Mouse (Mus musculus) thymus, adult 2 months (tissue): ENCODE measurements around the gene Exoc4. TPM values are rescaled to one million over a fixed set of nuclear protein-coding genes. Genes with fewer than 3 reads are reported as not detected.

Experiments
- DNase-seq: peaks from one replicate; pipeline ENCODE4 v3.0.0; 2021
- H3K27ac ChIP-seq: fragments of 200-500 bp; 2 replicates; pipeline ENCODE4 v1.5.1; 2012; ENCODE audit warnings: low read length, control low read depth; ENCODE audit not compliant: control insufficient read depth, insufficient read depth
- H3K27me3 ChIP-seq: fragments of 200-500 bp; 2 replicates; pipeline ENCODE4 v1.6.1; 2012; ENCODE audit warnings: mild to moderate bottlenecking, low read length, moderate library complexity, mixed read lengths; ENCODE audit not compliant: control insufficient read depth, insufficient read depth
- H3K36me3 ChIP-seq: fragments of 200-500 bp; 2 replicates; pipeline ENCODE4 v1.6.1; 2012; ENCODE audit warnings: mild to moderate bottlenecking, low read length, moderate library complexity; ENCODE audit not compliant: control insufficient read depth, insufficient read depth
- H3K4me1 ChIP-seq: fragments of 200-500 bp; replicated peaks from 2 replicates; pipeline ENCODE4 v1.6.1; 2012; ENCODE audit warnings: low read length; ENCODE audit not compliant: control insufficient read depth, insufficient read depth
- H3K4me3 ChIP-seq: fragments of 200-500 bp; 2 replicates; pipeline ENCODE4 v1.5.1; 2012; ENCODE audit warnings: mild to moderate bottlenecking, low read length, control low read depth, moderate library complexity; ENCODE audit not compliant: control insufficient read depth, insufficient read depth
- CTCF ChIP-seq: fragments of 200-500 bp; IDR thresholded peaks from 2 replicates; pipeline ENCODE4 v1.5.1; 2012; ENCODE audit warnings: mild to moderate bottlenecking, control low read depth, low read length, moderate library complexity, borderline replicate concordance; ENCODE audit not compliant: control insufficient read depth, poor library complexity, insufficient read depth; ENCODE audit errors: extremely low read depth
- POLR2A ChIP-seq: fragments of 200-500 bp; IDR thresholded peaks from 2 replicates; pipeline ENCODE4 v1.6.1; 2012; ENCODE audit warnings: mild to moderate bottlenecking, low read length, control low read depth, moderate library complexity; ENCODE audit not compliant: control insufficient read depth, poor library complexity, insufficient read depth; ENCODE audit errors: extremely low read depth
- WGBS: fragments of 180-500 bp; shearing (Covaris S2); methylation state at CpG from one replicate; pipeline ENCODE4 v1.1.7; 2018; 5-methylcytosine and 5-hydroxymethylcytosine counted together
- polyA plus RNA-seq: library from polyadenylated mRNA; depleted of rRNA; stranded (reverse); fragments of >200 nt; gene quantifications from 2 replicates; pipeline ENCODE4 v1.2.3, GENCODE M21; 2012

Exoc4 gene
- polyA plus RNA-seq, 1 experiment, result 12.7 TPM

DNA sequence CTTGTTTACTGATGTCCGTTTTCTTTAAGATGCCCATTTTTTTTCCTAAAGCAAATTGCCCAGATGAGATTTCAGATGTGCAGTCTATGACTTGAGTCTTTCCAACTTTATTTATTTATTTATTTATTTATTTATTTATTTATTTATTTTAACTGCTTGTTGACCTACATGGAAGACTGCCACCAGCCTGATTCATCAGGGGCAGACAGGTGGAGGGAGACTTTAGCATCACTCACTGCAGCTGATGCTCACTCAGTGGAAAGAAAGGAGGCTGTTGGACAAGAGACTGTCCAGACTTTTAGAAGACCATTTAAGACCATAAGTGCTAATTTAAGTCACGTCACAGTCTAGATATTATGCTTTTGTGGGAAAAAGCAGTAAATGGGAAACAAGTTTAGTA lies 313.0 kb downstream of the Exoc4 start:
- no peak for DNase-seq
- Histone ChIP-seq H3K4me3 (no peak overlapping the region), H3K4me1 (no peaks in the 10 kb centered on the region), H3K27me3 (no peaks in the 10 kb centered on the region), H3K36me3 (no peaks in the 10 kb centered on the region), H3K27ac (no peak overlapping the region)
- TF ChIP-seq POLR2A, result no peak
- TF ChIP-seq CTCF, result no peak
- 98% methylated on average over 2 of the region's 2 CpGs for WGBS

DNA sequence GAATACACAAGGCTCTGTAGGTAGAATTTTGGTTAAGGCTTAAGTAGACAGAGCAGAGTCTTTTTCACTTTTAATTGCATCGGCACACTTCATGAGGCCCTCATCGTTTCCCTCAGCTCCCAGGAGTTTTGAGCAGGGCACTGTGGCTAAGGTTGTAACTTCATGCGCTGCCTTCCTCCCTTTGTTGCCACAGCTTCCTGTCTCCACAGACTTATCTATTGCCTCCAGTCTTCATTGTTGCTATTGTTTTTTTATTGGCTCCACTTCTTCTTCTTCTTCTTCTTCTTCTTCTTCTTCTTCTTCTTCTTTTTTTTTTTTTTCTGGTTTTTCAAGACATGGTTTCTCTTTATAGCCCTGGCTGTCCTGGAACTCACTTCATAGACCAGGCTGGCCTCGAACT lies 327.1 kb downstream of the Exoc4 start:
- Histone ChIP-seq H3K36me3 (no peaks in the 10 kb centered on the region), H3K4me3 (no peak overlapping the region), H3K27me3 (no peaks in the 10 kb centered on the region), H3K4me1 (no peaks in the 10 kb centered on the region), H3K27ac (no peak overlapping the region)
- no peak for TF ChIP-seq POLR2A
- TF ChIP-seq CTCF, result no peak
- DNase-seq, result no peak
- WGBS, result 54% methylated on average over 4 of the region's 4 CpGs

DNA sequence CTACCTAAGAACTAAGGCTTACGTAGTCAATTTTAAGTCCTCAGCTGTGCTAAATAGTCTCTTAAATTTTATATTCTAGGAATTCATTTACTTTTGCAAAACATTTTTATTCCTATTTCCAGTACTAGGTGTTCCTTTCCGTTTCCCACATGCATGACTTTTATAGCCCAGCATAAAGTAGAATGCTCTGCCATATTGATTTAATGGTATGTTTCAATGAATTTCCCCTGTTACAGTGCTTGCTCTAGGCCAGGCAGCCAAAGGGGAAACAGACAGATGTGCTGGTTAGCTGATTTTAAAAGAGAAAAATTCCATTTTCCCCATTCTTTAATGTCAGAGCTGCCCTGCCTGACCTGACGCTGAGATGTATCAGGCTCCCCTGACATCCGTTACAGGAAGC lies 359.6 kb downstream of the Exoc4 start:
- TF ChIP-seq POLR2A (no peak), CTCF (no peak)
- 97% methylated on average over 4 of the region's 4 CpGs for WGBS

DNA sequence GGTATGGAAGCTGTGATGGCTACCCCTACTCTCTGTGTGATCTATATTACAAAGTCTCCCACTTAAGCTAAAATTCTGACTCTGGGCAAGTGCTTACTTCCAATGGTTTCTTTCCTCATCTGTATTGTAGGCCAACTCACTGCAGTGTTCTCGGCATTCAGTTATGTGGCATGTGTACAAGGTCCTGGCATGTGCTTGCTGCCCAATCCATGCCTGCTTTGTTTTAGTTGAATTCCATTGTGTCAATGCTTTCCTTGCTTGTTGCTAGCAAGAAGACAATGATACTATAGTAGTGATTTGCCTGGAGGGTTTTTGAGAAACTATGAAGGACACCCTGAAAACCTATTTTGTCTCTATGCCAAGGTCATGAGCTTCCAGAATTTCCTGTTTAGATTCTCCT lies 365.1 kb downstream of the Exoc4 start:
- TF ChIP-seq CTCF, result no peak
- no peak for TF ChIP-seq POLR2A
- Histone ChIP-seq H3K4me3 (no peak overlapping the region), H3K4me1 (peaks cover 6% of the 10 kb centered on the region), H3K27me3 (no peaks in the 10 kb centered on the region), H3K27ac (no peak overlapping the region), H3K36me3 (no peaks in the 10 kb centered on the region)
- no peak for DNase-seq
- WGBS, result 97% methylated on average over 1 of the region's 1 CpGs

More for the DNA sequence above, 359.6 kb downstream of the Exoc4 start:
- no peak overlapping the region for H3K4me3 ChIP-seq
- no peaks in the 10 kb centered on the region for H3K36me3 ChIP-seq
- no peaks in the 10 kb centered on the region for H3K27me3 ChIP-seq
- H3K4me1 ChIP-seq, result peaks cover 2% of the 10 kb centered on the region; the same call in 1 of the 2 replicates
- DNase-seq, result no peak
- no peak overlapping the region for H3K27ac ChIP-seq

DNA sequence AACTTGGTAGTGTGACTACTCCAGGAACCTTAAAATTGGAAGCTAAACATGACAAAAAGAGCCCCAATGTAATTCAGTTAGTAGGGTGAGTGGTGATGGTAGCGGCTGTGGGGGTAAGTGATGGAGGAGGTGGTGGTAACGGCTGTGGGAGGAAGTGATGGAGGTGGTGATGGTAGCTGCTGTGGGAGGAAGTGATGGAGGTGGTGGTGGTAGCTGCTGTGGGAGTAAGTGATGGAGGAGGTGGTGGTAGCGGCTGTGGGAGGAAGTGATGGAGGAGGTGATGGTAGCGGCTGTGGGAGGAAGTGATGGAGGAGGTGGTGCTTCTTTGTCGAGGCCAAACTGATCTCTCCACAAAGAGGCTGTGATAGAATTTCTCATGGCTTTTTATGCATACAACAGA lies 369.7 kb downstream of the Exoc4 start:
- Histone ChIP-seq H3K27ac (no peak overlapping the region), H3K27me3 (no peaks in the 10 kb centered on the region), H3K4me1 (peaks cover 6% of the 10 kb centered on the region), H3K36me3 (no peaks in the 10 kb centered on the region), H3K4me3 (no peak overlapping the region)
- DNase-seq, result no peak
- 19% methylated on average over 5 of the region's 5 CpGs for whole genome bisulfite sequencing
- TF ChIP-seq POLR2A (no peak), CTCF (no peak)

DNA sequence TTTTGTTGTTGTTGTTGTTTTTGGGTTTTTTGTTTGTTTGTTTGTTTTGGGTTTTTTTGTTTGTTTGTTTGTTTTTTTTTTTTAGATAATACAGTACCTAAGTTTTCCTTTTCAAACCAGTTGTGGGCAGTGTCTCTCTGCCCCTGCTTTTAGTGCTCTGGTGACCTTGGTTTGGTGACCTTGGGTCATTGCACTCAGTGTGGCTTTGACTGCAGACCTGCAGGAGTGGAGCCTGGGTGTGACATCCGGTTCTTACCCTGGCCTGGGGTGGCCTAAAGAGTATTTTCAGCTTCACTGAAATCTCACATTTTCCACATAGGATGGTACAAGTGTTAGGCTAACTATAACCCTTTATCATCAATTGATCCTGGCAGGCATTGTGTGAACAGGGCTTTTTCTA lies 371.8 kb downstream of the Exoc4 start:
- DNase-seq, result no peak
- TF ChIP-seq CTCF (no peak), POLR2A (no peak)
- Histone ChIP-seq H3K27ac (no peak overlapping the region), H3K27me3 (no peaks in the 10 kb centered on the region), H3K4me3 (no peak overlapping the region), H3K36me3 (no peaks in the 10 kb centered on the region), H3K4me1 (0 out of 2 replicates have a peak, but pooled peaks cover 3% of the 10 kb centered on the region)
- 85% methylated on average over 1 of the region's 1 CpGs for WGBS

DNA sequence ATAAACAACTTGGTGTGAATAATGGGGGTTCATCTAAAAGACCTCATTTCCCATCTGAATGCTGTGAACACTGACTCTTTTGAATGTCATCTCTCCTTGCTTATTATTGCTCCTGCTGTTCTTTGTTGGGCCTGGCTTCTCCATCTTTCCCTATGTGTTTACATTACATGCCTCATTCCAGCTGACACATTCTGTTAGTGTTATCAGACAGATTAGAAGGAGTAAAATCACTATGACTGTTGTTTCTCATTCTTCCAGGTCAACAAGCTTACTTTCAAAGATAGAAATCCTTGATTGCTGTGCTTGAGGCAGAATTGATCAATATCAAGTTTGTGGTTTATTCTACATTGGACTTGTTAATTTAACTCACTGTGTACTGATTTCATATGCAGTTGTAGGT lies 377.0 kb downstream of the Exoc4 start:
- TF ChIP-seq POLR2A, result no peak
- TF ChIP-seq CTCF, result no peak
- Histone ChIP-seq H3K27me3 (no peaks in the 10 kb centered on the region), H3K4me3 (no peak overlapping the region), H3K27ac (no peak overlapping the region), H3K4me1 (no peaks in the 10 kb centered on the region), H3K36me3 (no peaks in the 10 kb centered on the region)
- no peak for DNase-seq
